Mouse (Mus musculus) kidney, embryonic 15.5 days (tissue): ENCODE data around the gene Gjd3. TPM values are rescaled to one million over a fixed set of nuclear protein-coding genes. Genes with fewer than 3 reads are reported as not detected.

ENCODE experiments used
- ATAC-seq: fragments of 200-750 bp; cut with Nextera tagmentation; replicated peaks from 2 replicates; pipeline ENCODE4 v1.8.0; 2017; ENCODE audit warnings: moderate TSS enrichment; ENCODE audit not compliant: low FRiP score
- H3K27ac ChIP-seq: fragments of 300-500 bp; sonication (generic); 2 replicates; pipeline ENCODE4 v1.5.1; 2015; ENCODE audit warnings: mild to moderate bottlenecking, inconsistent platforms
- H3K27me3 ChIP-seq: fragments of 300-500 bp; sonication (generic); 2 replicates; pipeline ENCODE4 v1.6.1; 2015; ENCODE audit warnings: inconsistent platforms
- H3K36me3 ChIP-seq: fragments of 300-500 bp; sonication (generic); 2 replicates; pipeline ENCODE4 v1.6.1; 2015; ENCODE audit warnings: inconsistent platforms
- H3K4me1 ChIP-seq: fragments of 300-500 bp; sonication (generic); 2 replicates; pipeline ENCODE4 v1.6.1; 2015; ENCODE audit warnings: inconsistent platforms
- H3K4me2 ChIP-seq: fragments of 300-500 bp; sonication (generic); 2 replicates; pipeline ENCODE4 v1.6.1; 2015; ENCODE audit warnings: moderate library complexity, mild to moderate bottlenecking, inconsistent platforms
- H3K4me3 ChIP-seq: fragments of 300-500 bp; sonication (generic); replicated peaks from 2 replicates; pipeline ENCODE4 v1.5.1; 2015; ENCODE audit warnings: mild to moderate bottlenecking, inconsistent platforms
- H3K9ac ChIP-seq: fragments of 300-500 bp; sonication (generic); 2 replicates; pipeline ENCODE4 v1.6.1; 2015; ENCODE audit warnings: mild to moderate bottlenecking, inconsistent platforms
- H3K9me3 ChIP-seq: fragments of 300-500 bp; sonication (generic); replicated peaks from 2 replicates; pipeline ENCODE4 v1.6.1; 2016; ENCODE audit warnings: inconsistent platforms
- WGBS: fragments of 180-500 bp; shearing (Covaris S2); methylation state at CpG from one replicate; pipeline ENCODE4 v1.1.7; 2015; ENCODE audit warnings: mixed read lengths; 5-methylcytosine and 5-hydroxymethylcytosine counted together
- polyA plus RNA-seq: library from polyadenylated mRNA; unstranded; fragments of >200 nt; fragmentation: Nextera tagmentation; extraction: Ambion mirVana; gene quantifications from 2 replicates; pipeline ENCODE4 v1.2.1, GENCODE M21; 2015

Gjd3 gene
- polyA plus RNA-seq, 1 experiment from 2014 or later: 0.51 TPM

DNA sequence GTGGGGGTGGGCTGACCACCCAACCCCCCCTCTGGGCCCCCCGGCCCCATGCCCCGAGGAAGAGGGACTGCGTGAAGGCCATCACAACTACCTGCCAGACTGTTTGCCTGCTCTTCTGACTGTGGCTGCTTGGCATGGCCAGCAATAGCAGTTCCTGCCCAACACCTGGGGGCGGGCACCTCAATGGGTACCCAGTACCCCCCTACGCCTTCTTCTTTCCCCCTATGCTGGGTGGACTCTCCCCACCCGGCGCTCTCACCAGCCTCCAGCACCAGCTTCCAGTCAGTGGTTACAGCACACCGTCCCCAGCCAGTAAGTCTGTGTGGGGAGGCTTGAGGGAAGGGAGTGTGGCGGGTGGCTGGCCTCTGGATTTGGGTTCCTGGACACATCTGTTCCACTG lies 32.3 kb downstream of the Gjd3 start:
- ATAC-seq: no peak
- peaks cover 21% of the 10 kb centered on the region for H3K36me3 ChIP-seq
- WGBS: 90% methylated on average over 9 of the region's 9 CpGs
- no peaks in the 10 kb centered on the region for H3K9me3 ChIP-seq
- no peak overlapping the region for H3K4me3 ChIP-seq
- H3K4me1 ChIP-seq: peaks cover 83% of the 10 kb centered on the region
- peak overlapping the region; percentile 94 for H3K27ac ChIP-seq
- H3K4me2 ChIP-seq: no peak overlapping the region
- H3K27me3 ChIP-seq: no peaks in the 10 kb centered on the region
- H3K9ac ChIP-seq: no peak overlapping the region

- no peaks in the 10 kb centered on the region for H3K9me3 ChIP-seq
- no peak overlapping the region for H3K4me2 ChIP-seq
- whole genome bisulfite sequencing: 79% methylated on average over 7 of the region's 7 CpGs
- peaks cover 21% of the 10 kb centered on the region for H3K36me3 ChIP-seq
- H3K27me3 ChIP-seq: no peaks in the 10 kb centered on the region
- H3K9ac ChIP-seq: no peak overlapping the region
- peaks cover 83% of the 10 kb centered on the region for H3K4me1 ChIP-seq
- no peak overlapping the region for H3K4me3 ChIP-seq
- no peak for ATAC-seq
- peak overlapping the region; percentile 94; the same call in 1 of the 2 replicates for H3K27ac ChIP-seq
Measured at GRCm38 (mm10) chr11:98949958-98950460, 32.8 kb downstream of the Gjd3 start.

GRCm38 (mm10) chr11:98949242-98949957 lies 33.4 kb downstream of the Gjd3 start:
- no peaks in the 10 kb centered on the region for H3K27me3 ChIP-seq
- 71% methylated on average over 12 of the region's 12 CpGs for WGBS
- H3K9ac ChIP-seq: no peak overlapping the region
- no peak overlapping the region for H3K4me3 ChIP-seq
- H3K9me3 ChIP-seq: no peaks in the 10 kb centered on the region
- no peak for ATAC-seq
- peaks cover 83% of the 10 kb centered on the region for H3K4me1 ChIP-seq
- H3K4me2 ChIP-seq: no peak overlapping the region
- 0 out of 2 replicates have a peak overlapping the region, but pooled peaks have one; percentile 94 for H3K27ac ChIP-seq
- H3K36me3 ChIP-seq: peaks cover 21% of the 10 kb centered on the region

DNA sequence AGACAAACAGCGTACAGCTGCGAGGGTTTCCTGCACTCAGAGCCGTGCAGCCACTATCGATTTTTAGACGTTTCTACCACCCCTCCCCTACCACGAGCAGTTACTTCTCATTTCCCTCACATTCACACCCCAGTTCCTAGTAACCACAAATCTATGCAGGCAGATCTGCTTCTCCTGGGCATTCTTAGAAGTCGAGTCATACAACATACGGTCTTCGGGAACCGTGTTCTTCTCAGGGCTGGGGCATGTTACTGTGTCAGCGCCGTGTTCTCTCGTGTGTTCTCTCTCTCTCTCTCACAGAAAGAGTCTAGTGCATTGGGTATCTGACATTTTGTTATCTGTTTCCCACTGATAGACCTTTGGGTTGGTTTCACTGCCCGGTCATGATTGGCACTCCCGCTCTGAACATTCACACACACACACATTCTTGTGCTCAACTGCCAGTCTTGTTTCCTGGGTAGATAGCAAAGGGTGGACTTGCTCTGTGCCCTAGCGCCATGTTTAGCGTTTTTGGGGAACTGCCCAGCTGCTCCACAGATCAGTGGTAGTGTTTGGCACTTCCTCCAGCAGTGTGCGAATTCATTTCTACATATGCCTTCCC lies 34.7 kb downstream of the Gjd3 start:
- H3K9me3 ChIP-seq: no peaks in the 10 kb centered on the region
- no peak overlapping the region for H3K9ac ChIP-seq
- peaks cover 84% of the 10 kb centered on the region for H3K4me1 ChIP-seq
- H3K4me3 ChIP-seq: no peak overlapping the region
- 65% methylated on average over 18 of the region's 18 CpGs for WGBS
- H3K4me2 ChIP-seq: no peak overlapping the region
- no peak for ATAC-seq
- H3K27me3 ChIP-seq: no peaks in the 10 kb centered on the region
- H3K27ac ChIP-seq: peak overlapping the region; percentile 37
- H3K36me3 ChIP-seq: peaks cover 21% of the 10 kb centered on the region

DNA sequence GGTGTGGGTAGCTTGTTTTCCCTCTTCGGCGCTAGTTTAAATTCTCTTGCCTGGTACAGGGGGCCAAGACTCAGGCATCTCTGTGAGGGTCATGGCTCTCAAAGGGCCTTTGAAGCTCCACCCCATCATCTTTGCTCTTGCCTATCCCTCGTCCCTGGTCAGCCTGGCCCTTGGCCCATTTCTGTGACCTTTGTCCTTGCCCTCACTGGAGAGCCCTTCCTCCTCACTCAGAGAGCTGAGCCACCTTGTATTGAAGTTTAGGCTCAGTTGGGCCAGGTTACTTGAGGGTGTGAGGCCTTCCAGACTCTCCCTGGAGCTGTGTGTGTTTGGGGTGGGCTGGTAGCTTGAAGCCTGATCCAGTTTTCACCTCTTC lies 37.2 kb downstream of the Gjd3 start:
- Histone ChIP-seq H3K9ac (no peak overlapping the region), H3K4me3 (no peak overlapping the region), H3K9me3 (no peaks in the 10 kb centered on the region), H3K4me1 (peaks cover 85% of the 10 kb centered on the region), H3K36me3 (peaks cover 7% of the 10 kb centered on the region), H3K4me2 (no peak overlapping the region), H3K27ac (peak overlapping the region; percentile 98; the same call in 1 of the 2 replicates), H3K27me3 (no peaks in the 10 kb centered on the region)
- 58% methylated on average over 3 of the region's 3 CpGs for WGBS
- no peak for ATAC-seq

DNA sequence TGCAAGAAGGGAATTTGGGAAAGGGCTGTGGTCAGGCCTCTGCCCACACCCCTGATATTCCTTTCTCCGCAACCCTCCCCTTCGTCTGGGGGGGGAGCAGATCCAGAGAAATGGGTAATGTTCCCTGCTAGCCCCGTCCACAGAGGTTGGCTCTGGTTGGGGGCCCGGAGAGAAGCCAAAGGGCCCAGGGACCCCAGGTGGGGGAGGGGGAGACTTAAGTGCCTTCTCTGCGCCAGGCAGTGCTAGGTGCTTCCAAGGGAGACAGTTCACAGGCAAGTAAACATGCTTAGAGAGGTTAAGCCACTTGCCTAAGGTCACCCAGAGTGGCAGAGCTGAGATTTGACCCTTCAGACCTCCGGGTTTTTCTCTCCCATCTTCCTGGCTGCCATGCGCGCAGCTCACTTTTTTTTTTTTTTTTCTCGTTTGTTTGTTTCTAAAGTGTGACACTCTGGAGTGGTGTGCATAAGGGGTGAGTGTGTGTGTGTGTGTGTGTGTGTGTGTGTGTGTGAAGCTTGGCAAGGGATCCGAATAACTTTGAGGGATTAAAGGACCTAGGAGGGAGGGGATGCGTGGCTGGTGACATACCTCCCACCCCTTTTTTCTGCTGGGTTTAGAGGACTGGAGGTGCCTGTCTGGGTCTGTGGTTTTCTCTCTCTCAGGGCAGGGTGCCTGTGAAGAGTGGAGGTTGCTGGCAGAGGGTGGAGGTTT lies 37.8 kb downstream of the Gjd3 start:
- Histone ChIP-seq H3K9me3 (no peaks in the 10 kb centered on the region), H3K4me1 (peaks cover 85% of the 10 kb centered on the region), H3K27me3 (no peaks in the 10 kb centered on the region), H3K4me2 (peak overlapping the region; percentile 24; the same call in 1 of the 2 replicates), H3K4me3 (no peak overlapping the region), H3K27ac (peak overlapping the region; percentile 98), H3K36me3 (peaks cover 2% of the 10 kb centered on the region; the same call in 1 of the 2 replicates), H3K9ac (no peak overlapping the region)
- WGBS: 38% methylated on average over 11 of the region's 11 CpGs
- ATAC-seq: no peak

GRCm38 (mm10) chr11:98943741-98944461 lies 38.9 kb downstream of the Gjd3 start:
- Histone ChIP-seq H3K9me3 (no peaks in the 10 kb centered on the region), H3K4me3 (no peak overlapping the region; the same call in 1 of the 2 replicates), H3K27me3 (no peaks in the 10 kb centered on the region), H3K9ac (peak overlapping the region; percentile 21; the same call in 1 of the 2 replicates), H3K36me3 (no peaks in the 10 kb centered on the region), H3K4me1 (peaks cover 86% of the 10 kb centered on the region), H3K27ac (peak overlapping the region; percentile 98), H3K4me2 (peak overlapping the region; percentile 86)
- WGBS: 34% methylated on average over 14 of the region's 14 CpGs
- ATAC-seq: no peak

DNA sequence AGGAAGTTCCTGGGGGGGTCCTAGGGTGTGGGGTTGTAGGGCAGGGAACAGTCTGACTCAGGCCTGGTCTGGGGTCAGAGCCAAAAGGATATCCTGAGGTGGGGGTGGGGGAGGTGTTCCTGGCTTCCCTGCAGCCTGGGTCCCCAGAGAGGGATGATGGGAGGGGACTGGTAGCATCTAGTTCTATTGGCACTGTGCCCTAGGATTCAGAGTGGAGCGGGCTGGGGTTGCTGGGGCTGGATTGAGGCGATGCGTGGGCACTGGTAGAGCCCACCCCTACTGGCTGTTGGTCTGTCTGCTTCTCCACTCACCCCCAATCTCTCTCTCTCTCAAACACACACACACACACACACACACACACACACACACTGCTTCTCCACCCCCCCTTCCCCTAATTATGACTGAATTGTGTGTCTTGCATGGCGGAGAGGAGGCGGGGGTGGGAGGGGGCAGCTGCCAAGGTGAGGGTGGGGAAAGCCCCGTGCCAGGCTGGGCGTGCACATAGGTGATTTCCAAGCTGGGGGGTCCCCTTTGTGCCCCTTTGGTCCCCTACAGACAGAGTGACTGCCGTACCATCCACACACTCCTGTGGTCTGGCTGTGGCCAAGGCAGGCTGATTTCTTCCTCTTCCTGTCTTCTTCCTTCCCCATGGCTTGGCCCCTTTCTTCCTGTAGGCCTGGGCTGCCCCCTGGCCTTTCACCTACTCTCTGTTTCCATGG lies 39.7 kb downstream of the Gjd3 start:
- peak; percentile 20 for ATAC-seq

GRCm38 (mm10) chr11:98942555-98942922 lies 40.3 kb downstream of the Gjd3 start:
- peaks cover 90% of the 10 kb centered on the region for H3K4me1 ChIP-seq
- WGBS: 22% methylated on average over 3 of the region's 3 CpGs
- peak overlapping the region; percentile 86 for H3K4me2 ChIP-seq
- no peaks in the 10 kb centered on the region for H3K9me3 ChIP-seq
- ATAC-seq: no peak
- H3K4me3 ChIP-seq: peak overlapping the region; percentile 75
- H3K27ac ChIP-seq: peak overlapping the region; percentile 98
- H3K27me3 ChIP-seq: no peaks in the 10 kb centered on the region
- peak overlapping the region; percentile 53; the same call in 1 of the 2 replicates for H3K9ac ChIP-seq
- H3K36me3 ChIP-seq: no peaks in the 10 kb centered on the region

More for the DNA sequence above, 39.7 kb downstream of the Gjd3 start:
- H3K4me3 ChIP-seq: peak overlapping the region; percentile 75; the same call in 1 of the 2 replicates
- peak overlapping the region; percentile 53; the same call in 1 of the 2 replicates for H3K9ac ChIP-seq
- no peaks in the 10 kb centered on the region for H3K9me3 ChIP-seq
- peak overlapping the region; percentile 86 for H3K4me2 ChIP-seq
- WGBS: 46% methylated on average over 8 of the region's 8 CpGs
- peak overlapping the region; percentile 98 for H3K27ac ChIP-seq
- H3K27me3 ChIP-seq: no peaks in the 10 kb centered on the region
- H3K36me3 ChIP-seq: no peaks in the 10 kb centered on the region
- H3K4me1 ChIP-seq: peaks cover 94% of the 10 kb centered on the region

DNA sequence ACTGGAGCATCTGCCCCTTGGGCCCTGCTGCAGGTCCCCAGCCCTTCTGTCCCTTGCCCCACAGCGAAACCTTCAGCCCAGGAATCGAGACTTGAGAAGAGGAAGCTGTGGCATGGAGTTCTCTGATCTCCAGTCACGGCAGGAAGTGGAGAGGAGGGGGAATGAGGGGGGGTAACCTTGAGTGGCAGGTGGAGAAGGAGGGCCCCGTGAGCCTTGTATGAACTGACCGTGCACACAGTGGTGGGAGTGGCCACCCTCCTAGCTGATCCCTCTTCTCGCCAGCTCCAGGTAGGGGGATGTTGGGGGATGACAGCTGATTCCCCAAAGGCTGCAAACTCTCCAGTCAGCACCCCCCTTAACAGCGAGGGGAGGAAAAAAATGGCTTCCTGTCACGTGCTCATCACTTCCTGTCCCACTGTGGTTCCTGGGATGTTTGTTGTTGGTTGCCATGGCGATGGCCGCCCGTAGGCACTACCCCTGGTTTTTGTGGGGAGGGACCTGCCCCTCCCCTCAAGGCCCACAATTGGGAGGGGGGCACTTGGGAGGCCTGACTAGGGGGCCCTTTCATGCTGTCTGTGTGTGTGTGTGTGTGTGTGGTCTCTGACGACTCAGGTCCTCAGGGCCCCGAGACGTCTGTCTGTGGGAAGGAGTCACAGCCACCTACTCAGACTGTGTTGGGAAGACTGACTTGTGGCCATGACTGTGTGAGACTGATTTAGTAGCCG lies 40.8 kb downstream of the Gjd3 start:
- H3K36me3 ChIP-seq: no peaks in the 10 kb centered on the region
- peak overlapping the region; percentile 98 for H3K27ac ChIP-seq
- no peaks in the 10 kb centered on the region for H3K27me3 ChIP-seq
- H3K4me3 ChIP-seq: peak overlapping the region; percentile 75
- peak overlapping the region; percentile 86 for H3K4me2 ChIP-seq
- peak; percentile 40 for ATAC-seq
- H3K4me1 ChIP-seq: peaks cover 90% of the 10 kb centered on the region
- peak overlapping the region; percentile 53 for H3K9ac ChIP-seq
- no peaks in the 10 kb centered on the region for H3K9me3 ChIP-seq
- whole genome bisulfite sequencing: 5% methylated on average over 15 of the region's 15 CpGs
